In genomic region chr2:168578132-168578531, GRCm38 (mm10) we compare ENCODE assay signal across 14 mouse cellular contexts. TPM values are rescaled to one million over a fixed set of nuclear protein-coding genes. Genes with fewer than 3 reads are reported as not detected.
DNase-seq lines count a peak whose midpoint lies in the region; ATAC-seq lines count a peak whose summit lies in the region.
"Had no signal": no experiment of that assay in that cellular context is flagged by ENCODE, and none has a peak within 500 bp of the region (broad histone marks: within the 10 kb centered on the region; RNA-seq: fewer than 3 reads in every experiment).

No protein-coding gene starts in this region.

- peak; percentile 33 for DNase-seq in embryo, embryonic 11 days
- no peak for DNase-seq in embryo, embryonic 10.5 days (ENCODE audit: low spot score)
- DNase-seq in lung, postnatal 36 days, result no peak
- peak; percentile 58 for DNase-seq in thymus, postnatal 14 days
- DNase-seq in adrenal gland, postnatal 36 days, result no peak
- no peak for DNase-seq in left cerebral cortex, postnatal 36 days (ENCODE audit: low spot score in 2 of 2)
- DNase-seq: cerebellum, adult 2 months had no signal

- peaks cover 34% of the 10 kb centered on the region for H3K4me1 ChIP-seq in lung, embryonic 16.5 days (replicated peaks; ENCODE audit: control insufficient read depth, insufficient read depth, low read length)
- peaks cover 84% of the 10 kb centered on the region for H3K4me1 ChIP-seq in heart, embryonic 13.5 days

- H3K27ac ChIP-seq in lung, embryonic 16.5 days (ENCODE audit: low read length), result peak overlapping the region; percentile 10; the same call in 1 of the 2 replicates
- H3K27ac ChIP-seq in heart, embryonic 13.5 days (replicated peaks), result peak overlapping the region; percentile 10; the same call in 1 of the 2 replicates
- H3K27ac ChIP-seq: midbrain, embryonic 13.5 days; stomach, embryonic 15.5 days had no signal

- no peaks in the 10 kb centered on the region for H3K36me3 ChIP-seq in lung, embryonic 16.5 days (ENCODE audit: control insufficient read depth, insufficient read depth, low read length)
- H3K36me3 ChIP-seq in heart, embryonic 13.5 days, result no peaks in the 10 kb centered on the region; the same call in 1 of the 2 replicates
- H3K36me3 ChIP-seq: G1E; midbrain, embryonic 13.5 days; stomach, embryonic 15.5 days had no signal

- no peak overlapping the region for H3K4me3 ChIP-seq in lung, embryonic 16.5 days (ENCODE audit: low read length)
- H3K4me3 ChIP-seq in heart, embryonic 13.5 days, result no peak overlapping the region
- H3K4me3 ChIP-seq: midbrain, embryonic 13.5 days; stomach, embryonic 15.5 days had no signal

- no peak overlapping the region for H3K9ac ChIP-seq in lung, embryonic 16.5 days (ENCODE audit: low read length)
- H3K9ac ChIP-seq in heart, embryonic 13.5 days, result peak overlapping the region; percentile 25
- H3K9ac ChIP-seq: midbrain, embryonic 13.5 days; stomach, embryonic 15.5 days had no signal

- H3K4me2 ChIP-seq in lung, embryonic 16.5 days (ENCODE audit: low read depth, low read length), result no peak overlapping the region
- peak overlapping the region; percentile 25 for H3K4me2 ChIP-seq in heart, embryonic 13.5 days
- H3K4me2 ChIP-seq: liver, embryonic 11.5 days; midbrain, embryonic 13.5 days; stomach, embryonic 15.5 days had no signal

- H3K27me3 ChIP-seq in lung, embryonic 16.5 days (ENCODE audit: control insufficient read depth, insufficient read depth, low read depth, low read length), result no peaks in the 10 kb centered on the region
- H3K27me3 ChIP-seq in heart, embryonic 13.5 days (replicated peaks), result no peaks in the 10 kb centered on the region
- H3K27me3 ChIP-seq: stomach, embryonic 15.5 days had no signal

- peak; percentile 81 for ATAC-seq in lung, embryonic 16.5 days (ENCODE audit: low read depth)
- no peak for ATAC-seq in heart, embryonic 13.5 days (ENCODE audit: extremely low read depth, insufficient number of reproducible peaks, low FRiP score, low TSS enrichment)
- ATAC-seq: inflammation-experienced regulatory T-cells, adult 6 months; midbrain, embryonic 13.5 days had no signal

- H3K9me3 ChIP-seq in lung, embryonic 16.5 days (ENCODE audit: control insufficient read depth, low read length), result no peaks in the 10 kb centered on the region
- no peaks in the 10 kb centered on the region for H3K9me3 ChIP-seq in heart, embryonic 13.5 days
- H3K9me3 ChIP-seq: midbrain, embryonic 13.5 days; stomach, embryonic 15.5 days had no signal

- 27% methylated on average over 9 of the region's 9 CpGs for WGBS in lung, embryonic 16.5 days
- WGBS in heart, embryonic 13.5 days, result 46% methylated on average over 9 of the region's 9 CpGs

- intact Hi-C loops in left cerebral cortex, postnatal 36 days (cut with DNase I), result no loop called here

RNA-seq across cellular contexts. Expression of gene Nfatc2, which starts 23.3 kb away (rescaled TPM):
- polyA plus RNA-seq in lung, embryonic 16.5 days (2015; fragmentation: Nextera tagmentation; extraction: Ambion mirVana), result 1.6 TPM in 2 replicates
- polyA plus RNA-seq in heart, embryonic 13.5 days (2015; fragmentation: Nextera tagmentation; extraction: Ambion mirVana), result 9.3 and 10.1 TPM in 2 replicates
- 1 to 10 TPM; 2.6 to 3.0 TPM for total RNA-seq in adrenal gland, postnatal 36 days (2021)
- 10 to 100 TPM in 1 of 2 experiments, 1 to 10 TPM in 1; 9.5 to 12.5 TPM for total RNA-seq in left cerebral cortex, postnatal 36 days (2021)
- polyA plus RNA-seq: G1E had no signal

Comparison
In these comparisons a context has a peak if more than half of its experiments do, and no peak if none do; other contexts are left out.
1. DNase-seq: peak in embryo, embryonic 11 days (single experiment) and thymus, postnatal 14 days (single experiment); none in embryo, embryonic 10.5 days (single experiment), lung, postnatal 36 days (single experiment), adrenal gland, postnatal 36 days (0 of 2) and left cerebral cortex, postnatal 36 days (0 of 2).